Mouse (Mus musculus) small intestine, adult 2 months (tissue): ENCODE measurements around the gene Ncam1.

Experiments
- CTCF ChIP-seq: fragments of 200-500 bp; IDR thresholded peaks from 2 replicates; pipeline ENCODE4 v1.5.1; 2012; ENCODE audit warnings: low read depth, mild to moderate bottlenecking, control low read depth, inconsistent platforms, low read length, moderate library complexity, mixed read lengths; ENCODE audit not compliant: insufficient replicate concordance, insufficient read length; ENCODE audit errors: extremely low read depth
- POLR2A ChIP-seq: fragments of 200-500 bp; IDR thresholded peaks from 2 replicates; pipeline ENCODE4 v1.6.1; 2012; ENCODE audit warnings: low read depth, mild to moderate bottlenecking, control low read depth, inconsistent platforms, low read length, moderate library complexity

DNA sequence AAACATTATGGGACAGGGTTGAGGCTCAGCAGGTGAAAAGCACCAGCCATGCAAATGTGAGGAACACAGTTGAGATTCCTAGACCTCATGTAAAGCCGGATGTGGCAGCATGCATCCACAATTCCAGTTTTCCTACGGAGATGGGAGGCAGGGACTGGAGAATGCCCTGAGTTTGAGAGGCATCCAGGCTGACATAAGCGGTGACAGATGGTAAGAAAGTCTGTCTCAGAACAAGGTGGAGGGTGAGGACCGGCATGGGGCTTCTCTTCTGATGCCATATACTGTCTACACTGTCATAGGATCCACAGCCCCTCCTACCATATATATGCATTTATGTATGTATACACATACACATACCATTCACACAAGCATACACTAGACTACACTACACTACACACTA is 221.6 kb downstream of the Ncam1 start:
- no peak for TF ChIP-seq POLR2A
- TF ChIP-seq CTCF: no peak
